Mouse (Mus musculus) testis, adult 2 months (tissue): Measurements from ENCODE around the gene Dlg2. TPM values are rescaled to one million over a fixed set of nuclear protein-coding genes. Genes with fewer than 3 reads are reported as not detected.

ENCODE experiments used
- H3K27ac ChIP-seq: fragments of 200-500 bp; 2 replicates; pipeline ENCODE4 v1.5.1; 2012; ENCODE audit warnings: low read depth, low read length; ENCODE audit not compliant: control insufficient read depth, insufficient read depth
- H3K27me3 ChIP-seq: fragments of 200-500 bp; 2 replicates; pipeline ENCODE4 v1.6.1; 2012; ENCODE audit warnings: mild to moderate bottlenecking, low read length, moderate library complexity; ENCODE audit not compliant: control insufficient read depth, insufficient read depth
- H3K36me3 ChIP-seq: fragments of 200-500 bp; 2 replicates; pipeline ENCODE4 v1.6.1; 2012; ENCODE audit warnings: mild to moderate bottlenecking, low read length; ENCODE audit not compliant: control insufficient read depth, insufficient read depth
- H3K4me1 ChIP-seq: fragments of 200-500 bp; 2 replicates; pipeline ENCODE4 v1.6.1; 2012; ENCODE audit warnings: low read length; ENCODE audit not compliant: control insufficient read depth, insufficient read depth
- H3K4me3 ChIP-seq: fragments of 200-500 bp; 2 replicates; pipeline ENCODE4 v1.5.1; 2012; ENCODE audit warnings: low read depth, mild to moderate bottlenecking, low read length, moderate library complexity, mixed read lengths; ENCODE audit not compliant: control insufficient read depth
- CTCF ChIP-seq: fragments of 200-500 bp; IDR thresholded peaks from 2 replicates; pipeline ENCODE4 v1.5.1; 2012; ENCODE audit warnings: low read depth, mild to moderate bottlenecking, inconsistent platforms, low read length, moderate library complexity; ENCODE audit not compliant: control insufficient read depth, insufficient read depth, insufficient replicate concordance
- POLR2A ChIP-seq: fragments of 200-500 bp; IDR thresholded peaks from 2 replicates; pipeline ENCODE4 v1.6.1; 2012; ENCODE audit warnings: low read depth, mild to moderate bottlenecking, inconsistent platforms, low read length, moderate library complexity; ENCODE audit not compliant: control insufficient read depth
- polyA plus RNA-seq: library from polyadenylated mRNA; depleted of rRNA; stranded (reverse); fragments of >200 nt; gene quantifications from 2 replicates; pipeline ENCODE4 v1.2.3, GENCODE M21; 2012

Dlg2 gene
- polyA plus RNA-seq, 1 experiment: 13.3 TPM

DNA sequence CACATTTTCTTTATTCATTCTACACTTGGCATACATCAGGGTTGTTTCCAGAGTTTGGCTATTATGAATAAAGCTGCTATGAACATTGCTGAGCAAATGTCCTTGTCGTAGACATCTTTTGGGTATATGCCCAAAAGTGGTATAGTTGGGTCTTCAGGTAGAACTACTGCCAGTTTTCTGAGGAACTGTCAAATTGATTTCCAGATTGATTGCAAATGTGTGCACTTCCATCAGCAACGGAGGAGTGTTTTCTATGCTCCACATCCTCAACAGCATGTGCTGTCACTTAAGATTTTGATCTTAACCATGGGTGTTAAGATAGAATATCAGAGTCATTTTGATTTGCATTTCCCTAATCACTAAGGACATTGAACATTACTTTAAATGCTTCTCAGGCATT, 1486.5 kb downstream of the Dlg2 start:
- Histone ChIP-seq H3K4me1 (no peaks in the 10 kb centered on the region), H3K27me3 (no peaks in the 10 kb centered on the region), H3K4me3 (no peak overlapping the region), H3K27ac (no peak overlapping the region), H3K36me3 (no peaks in the 10 kb centered on the region)
- TF ChIP-seq POLR2A: no peak
- no peak for TF ChIP-seq CTCF

DNA sequence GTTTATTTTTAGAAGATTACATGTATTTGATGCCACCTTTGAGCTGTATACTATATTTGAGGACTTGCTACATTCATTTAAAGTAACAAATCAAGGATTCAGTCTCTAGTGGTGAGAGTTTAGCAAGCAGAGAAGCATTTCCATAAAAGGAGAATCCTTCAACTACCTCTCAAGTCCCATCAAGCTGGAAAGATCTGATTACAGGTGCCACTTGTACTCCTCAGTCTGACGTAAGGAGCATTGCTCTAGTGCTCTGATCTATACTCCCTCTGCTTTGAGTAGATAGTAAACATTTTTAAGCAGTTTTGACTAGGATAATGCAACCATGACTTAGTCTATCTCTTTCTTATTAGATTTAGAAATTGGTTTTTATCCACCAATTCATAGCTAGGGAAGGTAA, 1496.5 kb downstream of the Dlg2 start:
- Histone ChIP-seq H3K27me3 (no peaks in the 10 kb centered on the region), H3K36me3 (no peaks in the 10 kb centered on the region), H3K27ac (no peak overlapping the region), H3K4me1 (no peaks in the 10 kb centered on the region), H3K4me3 (no peak overlapping the region)
- TF ChIP-seq POLR2A (no peak), CTCF (no peak)

DNA sequence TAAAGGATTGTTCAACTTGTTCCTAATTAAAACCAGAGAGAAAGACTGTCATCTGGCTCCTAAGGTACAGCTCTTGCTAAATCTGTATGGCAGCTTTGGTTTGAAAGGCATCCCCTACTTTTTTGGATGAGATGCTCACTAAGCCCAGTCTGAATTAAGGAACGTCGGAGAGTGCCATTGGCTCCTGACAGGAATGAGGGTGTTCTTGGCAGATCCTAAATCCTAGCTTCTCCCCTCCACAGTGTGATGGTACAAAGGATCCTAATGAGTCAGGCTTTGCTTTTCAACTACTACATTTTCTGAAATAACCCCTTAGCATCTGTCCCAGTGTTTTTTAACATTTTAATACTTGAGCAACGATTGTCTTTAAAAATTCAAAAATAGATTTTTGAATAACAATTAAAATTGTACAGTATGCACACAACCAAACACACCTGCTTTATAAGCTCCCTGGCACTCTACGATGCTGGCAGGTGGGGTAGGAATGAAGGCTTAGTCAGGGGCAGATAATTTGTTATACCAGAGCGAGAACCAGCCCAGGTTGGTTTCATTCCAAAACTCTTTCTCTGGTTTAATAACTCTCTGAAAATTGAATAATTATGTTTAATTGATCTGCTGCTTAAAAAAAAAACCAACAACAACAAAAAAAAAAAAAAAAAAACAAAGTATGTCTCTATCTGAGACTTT, 1527.4 kb downstream of the Dlg2 start:
- TF ChIP-seq POLR2A (no peak), CTCF (no peak)

DNA sequence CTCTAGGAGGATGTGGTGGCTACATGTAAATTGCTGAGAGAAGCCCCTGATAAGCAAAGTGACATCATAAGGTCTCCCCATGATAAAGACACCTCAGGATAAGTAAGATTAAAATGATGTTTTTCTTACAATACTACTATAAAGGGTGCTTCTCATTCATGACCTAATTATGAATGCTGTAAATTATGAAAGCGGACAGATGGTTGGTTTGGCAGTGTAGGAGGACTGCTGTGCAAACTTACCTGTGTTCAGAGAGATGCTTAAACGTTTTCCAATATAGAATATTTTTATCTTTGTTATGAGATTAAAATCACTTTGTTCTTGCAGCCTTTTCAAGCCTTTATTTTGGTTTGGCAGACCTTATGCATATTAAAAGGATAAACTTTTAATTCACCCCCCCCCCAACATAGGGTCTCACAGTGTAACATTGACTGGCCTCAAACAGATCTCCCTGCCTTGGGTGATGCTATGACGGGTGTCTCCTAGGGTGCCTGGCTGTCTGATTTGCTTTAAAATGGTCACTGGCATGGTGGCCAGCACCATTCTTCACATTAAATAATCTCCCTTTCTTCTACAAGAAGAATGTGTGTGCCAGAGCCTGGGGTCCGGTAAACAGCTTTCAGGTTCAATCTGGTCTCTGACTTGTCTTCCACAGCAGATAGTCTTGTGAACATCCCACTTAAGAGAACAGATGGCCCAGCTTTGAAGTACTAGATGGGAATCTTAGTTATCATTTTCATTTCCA, 1529.4 kb downstream of the Dlg2 start:
- Histone ChIP-seq H3K4me3 (no peak overlapping the region), H3K4me1 (no peaks in the 10 kb centered on the region), H3K36me3 (no peaks in the 10 kb centered on the region), H3K27me3 (no peaks in the 10 kb centered on the region), H3K27ac (no peak overlapping the region)
- no peak for TF ChIP-seq CTCF
- TF ChIP-seq POLR2A: no peak

More for the DNA sequence above, 1527.4 kb downstream of the Dlg2 start:
- no peak overlapping the region for H3K4me3 ChIP-seq
- no peaks in the 10 kb centered on the region for H3K4me1 ChIP-seq
- no peaks in the 10 kb centered on the region for H3K27me3 ChIP-seq
- H3K27ac ChIP-seq: no peak overlapping the region
- no peaks in the 10 kb centered on the region for H3K36me3 ChIP-seq

DNA sequence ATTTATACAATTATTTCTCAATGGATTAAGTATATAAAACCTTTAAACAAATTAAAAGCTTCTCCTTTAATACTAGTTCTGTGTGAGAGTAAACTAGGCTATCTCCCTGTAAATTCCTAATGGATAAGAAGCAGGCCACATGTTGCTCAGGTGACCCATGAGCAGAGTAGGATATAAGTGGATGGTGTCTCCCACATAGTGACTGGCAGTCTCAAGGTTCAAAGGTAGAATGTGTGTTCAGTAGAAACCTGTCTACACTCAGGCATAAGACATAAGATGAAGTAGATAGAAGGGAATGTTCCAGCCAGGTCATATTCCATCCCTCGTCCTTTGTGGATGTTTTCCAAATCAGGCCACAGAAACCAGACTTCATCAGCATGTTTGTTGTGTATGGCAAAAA, 1532.2 kb downstream of the Dlg2 start:
- no peaks in the 10 kb centered on the region for H3K36me3 ChIP-seq
- no peaks in the 10 kb centered on the region for H3K27me3 ChIP-seq
- H3K4me3 ChIP-seq: no peak overlapping the region
- no peaks in the 10 kb centered on the region for H3K4me1 ChIP-seq
- TF ChIP-seq CTCF: no peak
- TF ChIP-seq POLR2A: no peak
- no peak overlapping the region for H3K27ac ChIP-seq

DNA sequence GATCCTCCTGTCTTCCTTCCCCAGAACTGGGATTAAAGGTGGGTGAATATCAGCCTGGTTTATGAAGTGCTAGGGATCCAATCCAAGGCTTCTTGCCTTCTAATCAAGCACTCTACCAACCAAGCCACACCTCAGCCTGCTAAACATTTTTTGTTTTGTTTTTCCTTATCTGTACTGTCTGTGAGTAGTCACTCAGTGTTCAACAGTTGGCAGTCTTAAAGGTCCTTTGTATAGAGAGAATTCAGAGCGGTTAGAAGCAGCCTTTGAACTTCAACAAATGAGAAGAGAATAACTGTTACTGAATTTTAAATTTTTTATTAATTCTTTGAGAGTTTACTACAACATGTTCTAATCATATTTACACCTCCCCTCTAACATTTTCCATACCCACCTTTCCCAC, 1548.5 kb downstream of the Dlg2 start:
- Histone ChIP-seq H3K27me3 (no peaks in the 10 kb centered on the region), H3K4me3 (no peak overlapping the region), H3K27ac (no peak overlapping the region), H3K4me1 (no peaks in the 10 kb centered on the region), H3K36me3 (no peaks in the 10 kb centered on the region)
- TF ChIP-seq POLR2A: no peak
- no peak for TF ChIP-seq CTCF

DNA sequence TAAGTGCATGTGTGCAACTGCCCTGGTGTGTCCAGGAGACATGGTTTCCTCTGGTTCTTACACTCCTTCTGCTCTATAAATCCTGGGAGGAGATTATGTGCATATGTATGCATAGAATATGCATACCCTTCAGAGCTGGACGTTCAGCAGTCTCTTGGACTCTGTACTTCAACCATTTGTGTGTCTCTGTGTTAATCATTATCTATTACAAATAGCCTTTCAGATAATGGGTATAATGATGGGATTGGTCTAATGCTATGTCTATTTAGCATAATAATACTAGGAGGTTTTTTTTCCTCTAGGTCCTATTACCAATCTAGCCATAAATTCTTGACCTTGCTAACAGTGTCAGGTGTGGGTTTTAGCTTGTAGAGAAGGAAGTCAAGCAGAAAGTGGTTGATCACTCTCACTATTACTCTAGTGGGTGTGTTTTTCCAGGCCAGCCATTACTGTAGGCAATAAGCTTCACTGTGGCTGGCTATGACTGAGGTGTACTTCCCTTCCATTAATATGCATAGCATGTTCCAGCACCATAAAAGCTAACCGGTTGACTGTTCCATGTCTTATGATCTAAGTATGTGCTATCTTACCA, 1549.1 kb downstream of the Dlg2 start:
- H3K4me3 ChIP-seq: no peak overlapping the region
- H3K27ac ChIP-seq: no peak overlapping the region
- no peaks in the 10 kb centered on the region for H3K36me3 ChIP-seq
- H3K4me1 ChIP-seq: no peaks in the 10 kb centered on the region
- TF ChIP-seq POLR2A: no peak
- no peak for TF ChIP-seq CTCF
- no peaks in the 10 kb centered on the region for H3K27me3 ChIP-seq
